Mouse (Mus musculus) Patski (cell line): ENCODE data around the gene Hck. TPM values are rescaled to one million over a fixed set of nuclear protein-coding genes. Genes with fewer than 3 reads are reported as not detected.

Experiments used
- ATAC-seq: fragments of 100-300 bp; one replicate; pipeline ENCODE4 v1.8.0; 2021
- CTCF ChIA-PET: fragments of 350-600 bp; sonication (Branson Sonifier 250); formaldehyde crosslinking; loops from one replicate; lab custom pipeline; 2022; ENCODE audit warnings: inconsistent platforms; lab: Charles Lee
- POLR2A ChIA-PET: fragments of 350-600 bp; sonication (Branson Sonifier 250); formaldehyde crosslinking; loops from one replicate; lab custom pipeline; 2022; ENCODE audit warnings: antibody characterized with exemption, inconsistent platforms; lab: Charles Lee
- DNase-seq: peaks from one replicate; pipeline ENCODE4 v3.0.0-alpha.2; 2011; ENCODE audit warnings: low read depth, low spot score
- H3K27me3 ChIP-seq: fragments of 371-371 bp; one replicate; pipeline ENCODE4 v1.5.1; 2021
- CTCF ChIP-seq: fragments of 100-300 bp; IDR thresholded peaks from one replicate; pipeline ENCODE4 v1.5.1; 2021
- in situ Hi-C: fragments of 300-500 bp; cut with MboI; formaldehyde crosslinking; loops from 3 replicates; pipeline ENCODE4 v1.11.1; 2018; ENCODE audit warnings: low pct_unique_long_range_greater_than_20kb, mixed read lengths
- polyA plus RNA-seq: library from polyadenylated mRNA; unstranded; gene quantifications from one replicate; pipeline ENCODE4 v1.2.3, GENCODE M21; 2021

Gene Hck
- polyA plus RNA-seq, 1 experiment from 2014 or later = 1.3 TPM

DNA sequence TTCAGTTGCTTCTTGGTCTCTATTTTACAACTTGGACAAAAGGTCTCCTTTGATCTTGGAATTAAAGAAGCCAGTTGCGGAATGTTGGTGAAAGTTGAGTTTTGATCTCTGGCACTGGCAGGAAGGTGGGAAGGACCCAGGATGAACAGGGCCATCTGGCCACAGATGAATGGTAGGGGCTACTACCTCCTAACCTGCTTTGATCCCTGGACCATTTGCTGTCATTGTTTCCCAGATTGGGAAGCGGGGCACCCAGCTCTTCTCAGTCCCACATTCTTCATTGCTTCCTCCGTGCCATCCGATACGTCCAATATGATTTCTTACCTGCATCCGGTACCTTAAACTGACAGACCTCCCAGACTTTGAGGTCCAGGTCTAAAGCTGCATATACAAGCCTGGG lies 58.9 kb downstream of the Hck start:
- ChIA-PET CTCF (interaction anchor here (2.4 kb wide), 1 partner anchor 19 kb away, joined by 10 read pairs; no protein-coding TSS in a partner anchor), POLR2A (no interaction called here)
- no peaks in the 10 kb centered on the region for H3K27me3 ChIP-seq
- in situ Hi-C loops = no loop called here
- ATAC-seq = no peak
- no peak for TF ChIP-seq CTCF
- no peak for DNase-seq

DNA sequence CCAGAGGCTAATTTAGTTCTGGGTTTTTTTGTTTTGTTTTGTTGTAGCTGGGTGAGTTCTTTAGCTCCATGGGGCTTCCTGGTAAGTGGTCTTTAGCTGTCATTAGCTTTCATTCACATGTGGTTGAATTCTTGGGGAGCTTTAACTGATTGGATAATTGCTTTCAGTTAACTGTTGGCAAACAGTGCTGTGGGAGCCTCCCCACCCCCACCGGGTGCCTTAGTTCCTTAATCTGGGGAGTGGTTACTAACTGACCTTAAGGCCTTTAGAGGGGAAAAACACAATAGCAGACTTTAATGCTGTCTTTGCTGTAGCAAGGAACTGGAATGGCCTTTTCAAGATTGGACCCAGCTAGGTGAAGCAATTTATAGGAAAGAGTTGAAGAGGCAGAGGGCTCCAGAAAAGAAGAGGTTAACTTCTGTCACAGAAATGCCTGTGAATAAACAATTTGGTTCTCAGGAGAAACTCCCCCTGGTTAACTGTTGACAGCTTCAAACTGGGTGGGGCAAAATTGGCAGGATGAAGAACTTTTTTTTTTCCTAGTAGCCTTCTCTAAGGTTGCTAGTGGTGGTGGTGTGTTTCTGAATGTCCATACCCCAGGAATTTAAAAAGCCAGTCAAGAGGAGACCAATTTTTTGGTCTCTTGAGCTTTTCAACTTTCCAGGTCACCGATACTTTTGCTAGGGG lies 60.0 kb downstream of the Hck start:
- in situ Hi-C loops = no loop called here
- ATAC-seq (no peak), DNase-seq (no peak)
- ChIA-PET CTCF (interaction anchor here (0.6 to 2.4 kb wide), 2 partner anchors 20 to 264 kb away, joined by 3 to 10 read pairs; no protein-coding TSS in a partner anchor), POLR2A (no interaction called here)
- TF ChIP-seq CTCF = no peak
- H3K27me3 ChIP-seq = no peaks in the 10 kb centered on the region

DNA sequence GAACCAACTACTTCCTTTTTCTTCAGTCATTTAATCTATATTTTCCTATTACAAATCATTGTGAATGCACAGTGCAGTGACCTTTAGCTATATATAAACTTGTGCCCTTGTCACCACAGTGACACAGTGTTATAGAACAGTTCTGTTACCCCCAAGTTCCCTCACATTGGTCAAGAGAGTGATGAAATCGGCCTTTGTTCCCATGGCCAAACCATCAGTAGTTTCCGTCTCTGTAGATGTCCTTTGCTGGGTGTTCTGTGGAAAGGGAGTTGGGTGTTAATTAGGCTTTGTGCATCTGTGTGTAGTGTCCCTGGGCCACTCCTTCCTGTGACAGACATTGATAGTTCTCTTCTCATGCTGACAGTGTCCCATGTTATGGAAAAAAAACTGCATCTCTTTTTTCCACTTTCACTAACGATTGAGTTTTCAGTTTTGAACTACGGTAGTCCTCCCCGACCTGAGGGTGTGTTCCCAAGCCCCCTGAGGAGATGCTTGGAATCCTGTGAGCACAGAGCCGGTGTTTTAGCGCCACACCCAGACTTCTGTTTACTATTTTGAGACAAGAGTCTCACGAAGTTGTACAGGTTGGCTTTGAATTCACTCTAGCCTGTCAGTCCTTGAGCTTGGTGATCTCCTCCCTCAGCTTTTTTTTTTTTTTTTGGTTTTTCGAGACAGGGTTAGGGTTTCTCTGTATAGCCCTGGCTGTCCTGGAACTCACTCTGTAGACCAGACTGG lies 62.4 kb downstream of the Hck start:
- no peaks in the 10 kb centered on the region for H3K27me3 ChIP-seq
- ATAC-seq = no peak
- POLR2A ChIA-PET = no interaction called here
- no peak for DNase-seq
- CTCF ChIA-PET = interaction anchor here (2.3 kb wide), 1 partner anchor 9 kb away, joined by 7 read pairs; the partner anchor contains the start of gene Tm9sf4
- in situ Hi-C loops = no loop called here
- TF ChIP-seq CTCF = no peak

DNA sequence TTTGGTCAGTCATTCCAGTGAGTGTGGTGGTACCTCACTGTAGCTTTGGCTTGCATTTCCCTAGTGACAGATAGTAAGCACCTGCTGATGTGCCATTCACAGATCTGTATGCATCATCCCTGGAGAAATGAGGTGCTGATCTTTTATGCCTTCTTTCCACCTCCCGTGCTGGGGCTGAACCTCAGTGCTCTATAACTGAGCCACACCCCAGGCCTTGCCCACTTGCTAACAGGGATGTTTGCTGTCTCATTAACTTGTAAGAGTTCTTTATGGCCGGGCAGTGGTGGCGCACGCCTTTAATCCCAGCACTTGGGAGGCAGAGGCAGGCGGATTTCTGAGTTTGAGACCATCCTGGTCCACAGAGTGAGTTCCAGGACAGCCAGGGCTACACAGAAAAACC lies 63.7 kb downstream of the Hck start:
- H3K27me3 ChIP-seq = no peaks in the 10 kb centered on the region
- ATAC-seq (peak; percentile 47), DNase-seq (no peak)
- POLR2A ChIA-PET = no interaction called here
- CTCF ChIA-PET = interaction anchor here (1.2 kb wide), 1 partner anchor 9 kb away, joined by 3 read pairs; no protein-coding TSS in a partner anchor
- in situ Hi-C loops = no loop called here
- TF ChIP-seq CTCF = no peak

DNA sequence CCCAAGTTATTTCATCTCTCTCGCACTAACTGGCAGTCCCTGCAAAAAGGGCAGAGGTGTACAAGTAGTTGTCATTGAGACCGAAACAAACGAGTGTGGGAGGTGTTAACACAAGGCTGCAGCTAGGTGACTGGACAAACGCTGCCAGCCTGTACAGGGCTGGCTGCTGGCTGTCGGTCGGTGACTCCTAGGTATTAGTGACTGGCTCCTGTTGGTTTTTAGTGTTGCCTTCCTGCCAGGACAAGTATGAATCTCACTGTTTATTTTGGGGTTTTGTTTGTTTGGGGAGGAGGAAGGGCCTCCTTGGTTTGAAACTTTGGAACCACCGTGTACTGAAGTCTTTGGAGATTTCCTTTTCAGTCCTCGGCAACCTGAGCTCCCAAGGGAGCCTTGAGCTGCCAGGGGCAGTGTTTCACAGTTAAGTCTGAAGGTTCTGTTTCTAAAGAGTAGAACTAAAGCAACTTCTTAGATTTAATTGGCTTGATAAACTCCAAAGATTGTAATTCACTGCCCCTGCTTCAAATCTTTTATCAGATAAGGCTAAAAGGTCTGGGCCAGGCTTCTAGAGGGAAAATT lies 67.8 kb downstream of the Hck start:
- ATAC-seq = no peak
- TF ChIP-seq CTCF = no peak
- DNase-seq = no peak
- in situ Hi-C loops = no loop called here
- CTCF ChIA-PET = interaction anchor here (1.1 to 1.3 kb wide), 2 partner anchors 13 to 29 kb away, joined by 3 to 4 read pairs; no protein-coding TSS in a partner anchor
- H3K27me3 ChIP-seq = no peaks in the 10 kb centered on the region
- POLR2A ChIA-PET = no interaction called here

GRCm38 (mm10) chr2:153177188-153177587 lies 68.9 kb downstream of the Hck start:
- H3K27me3 ChIP-seq = no peaks in the 10 kb centered on the region
- in situ Hi-C loops = no loop called here
- DNase-seq (no peak), ATAC-seq (no peak)
- TF ChIP-seq CTCF = no peak
- POLR2A ChIA-PET = interaction anchor here (0.6 kb wide), 1 partner anchor 15 kb away, joined by 3 read pairs; no protein-coding TSS in a partner anchor
- CTCF ChIA-PET = interaction anchor here (1.3 kb wide), 2 partner anchors 14 to 30 kb away, joined by 3 to 4 read pairs; no protein-coding TSS in a partner anchor

GRCm38 (mm10) chr2:153179126-153179860 lies 71.0 kb downstream of the Hck start:
- in situ Hi-C loops = no loop called here
- CTCF ChIA-PET = interaction anchor here (1.2 kb wide), 1 partner anchor 37 kb away, joined by 3 read pairs; no protein-coding TSS in a partner anchor
- DNase-seq (no peak), ATAC-seq (no peak)
- POLR2A ChIA-PET = no interaction called here
- TF ChIP-seq CTCF = no peak
- H3K27me3 ChIP-seq = no peaks in the 10 kb centered on the region

DNA sequence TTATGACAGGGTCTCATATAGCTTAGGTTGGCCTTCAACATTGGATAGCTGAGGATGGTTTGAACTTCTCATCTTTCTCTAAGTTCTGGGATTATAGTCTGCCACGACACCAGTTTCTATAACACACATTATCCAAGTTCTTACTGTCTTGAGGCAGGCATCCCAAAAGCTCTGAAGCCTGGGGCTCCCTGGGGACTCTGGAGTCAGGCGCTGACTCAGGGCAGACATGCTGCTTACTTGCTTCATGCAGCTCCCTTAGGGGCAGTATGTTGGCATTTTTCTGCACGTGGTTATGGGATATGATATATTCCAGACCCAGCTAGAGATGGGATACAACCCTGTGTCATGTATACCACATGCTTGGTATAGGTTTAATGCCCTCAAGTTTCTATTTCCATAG lies 71.7 kb downstream of the Hck start:
- DNase-seq = no peak
- H3K27me3 ChIP-seq = no peaks in the 10 kb centered on the region
- no peak for ATAC-seq
- no peak for TF ChIP-seq CTCF
- ChIA-PET POLR2A (interaction anchor here (0.6 kb wide), 1 partner anchor 516 kb away, joined by 3 read pairs; no protein-coding TSS in a partner anchor), CTCF (interaction anchor here (1.2 kb wide), 1 partner anchor 37 kb away, joined by 3 read pairs; no protein-coding TSS in a partner anchor)
- in situ Hi-C loops = no loop called here

- DNase-seq (no peak), ATAC-seq (no peak)
- CTCF ChIA-PET = interaction anchor here (0.8 kb wide), 1 partner anchor 12 kb away, joined by 3 read pairs; no protein-coding TSS in a partner anchor
- POLR2A ChIA-PET = no interaction called here
- no peak for TF ChIP-seq CTCF
- in situ Hi-C loops = no loop called here
- no peaks in the 10 kb centered on the region for H3K27me3 ChIP-seq
These were observed 77.9 kb downstream of the Hck start for GRCm38 (mm10) chr2:153186176-153186591.

GRCm38 (mm10) chr2:153187848-153188247 lies 79.6 kb downstream of the Hck start:
- ChIA-PET POLR2A (no interaction called here), CTCF (no interaction called here)
- TF ChIP-seq CTCF = no peak
- H3K27me3 ChIP-seq = no peaks in the 10 kb centered on the region
- ATAC-seq = no peak
- in situ Hi-C loops = no loop called here
- no peak for DNase-seq
